Mouse (Mus musculus) bone marrow macrophage, adult 2 months (primary cell): Measurements from ENCODE around the gene Hist1h1d.

ENCODE experiments used
- CTCF ChIP-seq: IDR thresholded peaks from 2 replicates; pipeline ENCODE4 v1.5.1; 2012; ENCODE audit warnings: low read depth, mild to moderate bottlenecking, low read length, moderate library complexity
- POLR2A ChIP-seq: IDR thresholded peaks from 2 replicates; pipeline ENCODE4 v1.6.1; 2012; ENCODE audit warnings: mild to moderate bottlenecking, low read depth, low read length, borderline replicate concordance

- TF ChIP-seq POLR2A: no peak
- no peak for TF ChIP-seq CTCF
Observed at GRCm38 (mm10) chr13:23518885-23519284, 34.2 kb upstream of the Hist1h1d start.
